Mouse (Mus musculus) myocyte (in vitro differentiated cells): ENCODE results near the gene Senp8. TPM values are rescaled to one million over a fixed set of nuclear protein-coding genes. Genes with fewer than 3 reads are reported as not detected.

ENCODE experiments used
- H3K27me3 ChIP-seq: one replicate; pipeline ENCODE4 v1.6.1; 2011; ENCODE audit not compliant: control insufficient read depth, insufficient read depth, insufficient read length
- H3K36me3 ChIP-seq: one replicate; pipeline ENCODE4 v1.6.1; 2011; ENCODE audit not compliant: control insufficient read depth, insufficient read depth
- H3K4me2 ChIP-seq: one replicate; pipeline ENCODE4 v1.6.1; 2011; ENCODE audit warnings: low read depth, control low read depth
- H3K4me3 ChIP-seq: one replicate; pipeline ENCODE4 v1.5.1; 2011; ENCODE audit warnings: mild to moderate bottlenecking, control low read depth, moderate library complexity
- H3K79me2 ChIP-seq: one replicate; pipeline ENCODE4 v1.6.1; 2011; ENCODE audit not compliant: control insufficient read depth, insufficient read depth
- H3ac ChIP-seq: one replicate; pipeline ENCODE4 v1.6.1; 2011; ENCODE audit not compliant: control insufficient read depth, insufficient read length
- CEBPB ChIP-seq: IDR thresholded peaks from 2 replicates; pipeline ENCODE4 v1.6.1; 2011; ENCODE audit warnings: mild to moderate bottlenecking, moderate library complexity; ENCODE audit not compliant: poor library complexity, insufficient read depth, severe bottlenecking
- E2F4 ChIP-seq: IDR thresholded peaks from one replicate; pipeline ENCODE4 v1.6.1; 2011; ENCODE audit warnings: mild to moderate bottlenecking, control low read depth, moderate library complexity; ENCODE audit not compliant: insufficient read depth
- MAX ChIP-seq: IDR thresholded peaks from one replicate; pipeline ENCODE4 v1.6.1; 2011; ENCODE audit warnings: low read depth, mild to moderate bottlenecking, control low read depth
- MYOD1 ChIP-seq, 3 experiments: IDR thresholded peaks; one replicate each; pipeline ENCODE4 v1.6.1; 2011; ENCODE audit warnings: control low read depth in 2 of 3, low read depth in 2 of 3, mild to moderate bottlenecking in 2 of 3, moderate library complexity in 1 of 3; ENCODE audit not compliant: insufficient read length in 2 of 3, control insufficient read depth in 1 of 3
- MYOG ChIP-seq, 3 experiments: IDR thresholded peaks; one replicate each; pipeline ENCODE4 v1.6.1; 2011; ENCODE audit warnings: control low read depth in 2 of 3, low read depth in 2 of 3, mild to moderate bottlenecking in 2 of 3; ENCODE audit not compliant: insufficient read length in 2 of 3, control insufficient read depth in 1 of 3, insufficient read depth in 1 of 3
- POLR2A ChIP-seq: IDR thresholded peaks from one replicate; pipeline ENCODE4 v1.6.1; 2011; ENCODE audit warnings: low read depth, mild to moderate bottlenecking, control low read depth, moderate library complexity; ENCODE audit not compliant: insufficient read length
- POLR2AphosphoS2 ChIP-seq: IDR thresholded peaks from one replicate; pipeline ENCODE4 v1.6.1; 2011; ENCODE audit warnings: low read depth, control low read depth; ENCODE audit not compliant: insufficient read length
- REST ChIP-seq: IDR thresholded peaks from one replicate; pipeline ENCODE4 v1.6.1; 2011; ENCODE audit warnings: mild to moderate bottlenecking, control low read depth, moderate library complexity; ENCODE audit not compliant: insufficient read depth, insufficient read length
- SRF ChIP-seq: IDR thresholded peaks from one replicate; pipeline ENCODE4 v1.6.1; 2011; ENCODE audit warnings: low read depth; ENCODE audit not compliant: control insufficient read depth, insufficient read length
- TCF12 ChIP-seq: IDR thresholded peaks from one replicate; pipeline ENCODE4 v1.6.1; 2011; ENCODE audit warnings: mild to moderate bottlenecking, control low read depth; ENCODE audit not compliant: poor library complexity, insufficient read depth, severe bottlenecking
- TCF3 ChIP-seq: IDR thresholded peaks from one replicate; pipeline ENCODE4 v1.6.1; 2011; ENCODE audit warnings: low read depth, control low read depth; ENCODE audit not compliant: insufficient read length
- USF1 ChIP-seq: IDR thresholded peaks from one replicate; pipeline ENCODE4 v1.6.1; 2011; ENCODE audit warnings: low read depth, mild to moderate bottlenecking, control low read depth, moderate library complexity
- polyA plus RNA-seq: library from polyadenylated mRNA; unstranded; fragments of >200 nt; fragmentation: generic; extraction: Trizol; gene quantifications from one replicate; pipeline ENCODE4 v1.2.1, GENCODE M21; 2012; ENCODE audit warnings: missing spikeins

Senp8 gene
- polyA plus RNA-seq, 1 experiment, result 2.6 TPM

- peaks cover 6% of the 10 kb centered on the region for H3K79me2 ChIP-seq
- no peaks in the 10 kb centered on the region for H3K36me3 ChIP-seq
- no peaks in the 10 kb centered on the region for H3K27me3 ChIP-seq
- TF ChIP-seq MAX, result no peak
- no peak for TF ChIP-seq POLR2AphosphoS2
- TF ChIP-seq USF1, result no peak
- no peak for TF ChIP-seq TCF12
- TF ChIP-seq MYOD1 (IDR thresholded peaks at IDR 0.05; ENCODE audit: control insufficient read depth in 1 of 3, insufficient read length in 2 of 3, low read depth in 2 of 3), result no peak
- TF ChIP-seq TCF3, result no peak
- no peak for TF ChIP-seq E2F4
- no peak for TF ChIP-seq CEBPB
- TF ChIP-seq REST, result no peak
- no peak for TF ChIP-seq POLR2A
- TF ChIP-seq SRF, result no peak
- H3K4me2 ChIP-seq, result no peak overlapping the region
- no peak overlapping the region for H3K4me3 ChIP-seq
- H3ac ChIP-seq, result no peak overlapping the region
Observed at GRCm38 (mm10) chr9:59696381-59696780, 54.1 kb downstream of the Senp8 start.

- Histone ChIP-seq H3K4me2 (peak overlapping the region; percentile 91), H3K79me2 (peaks cover 6% of the 10 kb centered on the region), H3K36me3 (no peaks in the 10 kb centered on the region), H3K27me3 (no peaks in the 10 kb centered on the region), H3K4me3 (peak overlapping the region; percentile 30), H3ac (no peak overlapping the region)
- TF ChIP-seq MYOD1 (IDR thresholded peaks at IDR 0.05; ENCODE audit: control insufficient read depth in 1 of 3, insufficient read length in 2 of 3, low read depth in 2 of 3), result peak in 2 of 3 experiments; percentile 61 to 65
- TF ChIP-seq MYOG (IDR thresholded peaks at IDR 0.05; ENCODE audit: control insufficient read depth in 1 of 3, insufficient read depth in 1 of 3, insufficient read length in 2 of 3, low read depth in 2 of 3), result peak; percentile 33 to 59 (median 54)
- peak; percentile 17 for TF ChIP-seq TCF12
- no peak for TF ChIP-seq POLR2AphosphoS2
- TF ChIP-seq SRF, result no peak
Observed at GRCm38 (mm10) chr9:59695451-59695813, 55.1 kb downstream of the Senp8 start.

GRCm38 (mm10) chr9:59694571-59695450 is 55.7 kb downstream of the Senp8 start:
- peak overlapping the region; percentile 91 for H3K4me2 ChIP-seq
- TF ChIP-seq POLR2AphosphoS2 (peak; percentile 25), MYOG (IDR thresholded peaks at IDR 0.05; ENCODE audit: control insufficient read depth in 1 of 3, insufficient read depth in 1 of 3, insufficient read length in 2 of 3, low read depth in 2 of 3) (peak in 1 of 3 experiments; percentile 58), MAX (no peak)
- peaks cover 6% of the 10 kb centered on the region for H3K79me2 ChIP-seq
- no peaks in the 10 kb centered on the region for H3K36me3 ChIP-seq
- H3K4me3 ChIP-seq, result peak overlapping the region; percentile 30
- H3K27me3 ChIP-seq, result no peaks in the 10 kb centered on the region
- H3ac ChIP-seq, result no peak overlapping the region

- peak overlapping the region; percentile 91 for H3K4me2 ChIP-seq
- H3K27me3 ChIP-seq, result no peaks in the 10 kb centered on the region
- no peak for TF ChIP-seq REST
- TF ChIP-seq POLR2A, result peak; percentile 74
- peak; percentile 78 for TF ChIP-seq USF1
- TF ChIP-seq POLR2AphosphoS2, result peak; percentile 91
- no peak for TF ChIP-seq CEBPB
- peak; percentile 80 for TF ChIP-seq MAX
Observed at GRCm38 (mm10) chr9:59692145-59692544, 58.4 kb downstream of the Senp8 start.

GRCm38 (mm10) chr9:59691635-59692094 is 58.8 kb downstream of the Senp8 start:
- H3K27me3 ChIP-seq, result no peaks in the 10 kb centered on the region
- no peak overlapping the region for H3ac ChIP-seq
- TF ChIP-seq POLR2A (peak; percentile 63), TCF12 (no peak), MYOD1 (IDR thresholded peaks at IDR 0.05; ENCODE audit: control insufficient read depth in 1 of 3, insufficient read length in 2 of 3, low read depth in 2 of 3) (peak in 2 of 3 experiments; percentile 49 to 79), MYOG (IDR thresholded peaks at IDR 0.05; ENCODE audit: control insufficient read depth in 1 of 3, insufficient read depth in 1 of 3, insufficient read length in 2 of 3, low read depth in 2 of 3) (peak in 2 of 3 experiments; percentile 66 to 82), POLR2AphosphoS2 (peak; percentile 54), TCF3 (no peak), E2F4 (no peak)
- H3K4me3 ChIP-seq, result peak overlapping the region; percentile 30
- no peaks in the 10 kb centered on the region for H3K36me3 ChIP-seq
- H3K4me2 ChIP-seq, result peak overlapping the region; percentile 91
- peaks cover 6% of the 10 kb centered on the region for H3K79me2 ChIP-seq

More at GRCm38 (mm10) chr9:59692145-59692544, 58.4 kb downstream of the Senp8 start:
- H3K4me3 ChIP-seq, result peak overlapping the region; percentile 30
- H3K79me2 ChIP-seq, result peaks cover 6% of the 10 kb centered on the region
- H3ac ChIP-seq, result no peak overlapping the region
- no peaks in the 10 kb centered on the region for H3K36me3 ChIP-seq
